Mouse (Mus musculus) kidney, adult 18-20 months (tissue): ENCODE data around the gene Timm9.
A peak's percentile ranks its signal among the peaks of the same experiment; 100 is the strongest.

ENCODE experiments used
- DNase-seq: peaks from one replicate; pipeline ENCODE4 v3.0.0; 2021

Timm9 gene

DNA sequence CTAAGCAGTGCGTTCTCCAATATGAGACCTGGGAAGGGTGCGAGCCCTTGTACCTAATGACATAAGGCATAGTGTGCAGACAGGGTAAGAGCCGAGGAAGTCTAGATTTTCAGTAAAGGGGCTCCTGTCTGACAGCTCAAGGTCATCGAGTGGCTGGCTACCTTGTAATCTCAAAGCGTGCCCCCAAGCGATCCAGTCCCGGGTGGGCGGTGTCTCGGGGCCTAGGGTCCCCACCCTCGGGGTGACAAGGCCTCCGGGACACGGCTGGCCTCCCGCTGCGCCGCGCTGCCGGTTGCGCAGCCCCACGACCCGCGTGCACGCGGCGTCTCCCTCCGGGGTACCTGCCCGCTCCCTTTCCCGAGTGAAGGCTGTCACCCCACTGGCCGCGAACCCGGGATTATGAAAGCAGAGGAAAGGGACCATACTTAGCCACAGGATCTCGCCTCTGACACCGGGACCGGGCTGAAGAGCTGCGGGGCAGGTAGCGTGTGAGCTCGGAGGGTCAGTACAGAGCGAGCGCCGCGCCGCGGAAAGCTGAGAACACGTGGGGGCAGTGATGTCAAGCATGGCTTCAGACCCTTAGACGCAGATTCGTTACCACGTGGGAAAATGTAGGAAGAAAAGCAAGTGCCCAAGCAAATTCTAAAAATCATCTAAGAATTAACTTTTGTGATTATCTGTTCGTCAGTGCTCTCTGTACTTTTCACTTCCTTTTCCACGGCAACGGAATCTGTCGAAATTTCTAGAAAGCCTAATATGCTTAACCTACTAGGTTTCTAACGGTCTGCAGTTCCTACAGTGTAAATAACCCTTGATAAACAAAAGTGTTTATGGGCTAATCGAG is at the start of gene Timm9, which contains the start of gene 2700049A03Rik:
Timm9 (minus strand) TSS at position 555 of the 844 bp plus-strand sequence.
2700049A03Rik (plus strand) TSS at position 719 of the 844 bp plus-strand sequence.
- peak; percentile 87 for DNase-seq

DNA sequence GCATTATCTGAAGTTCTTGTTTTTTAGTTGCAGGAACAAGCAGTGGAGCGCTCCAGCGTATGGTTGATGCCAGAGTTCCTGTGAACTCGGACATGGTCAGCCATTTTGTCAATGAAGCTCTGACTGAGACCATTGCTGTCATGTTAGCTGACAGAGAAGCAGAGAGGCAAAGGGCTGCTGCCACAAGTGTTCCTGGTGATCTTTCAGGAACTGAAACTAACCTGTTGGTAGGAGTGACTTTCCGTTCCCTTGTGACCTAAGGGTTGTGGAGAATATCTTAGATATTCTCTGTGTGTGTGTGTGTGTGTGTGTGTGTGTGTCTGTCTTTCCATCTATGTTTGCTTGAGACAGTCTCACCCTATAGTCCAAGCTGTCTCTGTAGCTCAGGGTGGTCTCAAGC is 47.9 kb upstream of the Timm9 start:
- no peak for DNase-seq

- no peak for DNase-seq
These were observed 47.3 kb upstream of the Timm9 start for GRCm38 (mm10) chr12:71183736-71184135.

DNA sequence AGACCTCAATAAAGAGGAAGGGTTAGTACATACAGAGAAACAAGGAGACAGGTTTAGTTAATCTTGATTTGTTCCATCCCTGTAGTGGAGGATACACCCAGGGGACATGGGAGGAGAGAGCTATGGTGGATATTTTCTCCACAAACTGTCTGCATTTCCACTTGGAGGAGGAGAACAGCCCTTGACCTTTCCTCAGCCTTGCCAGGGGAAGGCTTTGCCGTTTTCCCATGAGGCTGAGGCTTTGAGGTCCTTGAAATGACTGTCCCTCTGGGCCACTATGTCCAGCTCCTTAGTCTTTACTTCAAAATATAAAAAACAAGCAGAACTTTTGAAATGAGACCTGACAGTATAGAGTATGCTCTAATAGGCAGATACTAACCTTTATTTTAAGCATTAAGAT is 33.4 kb upstream of the Timm9 start:
- no peak for DNase-seq

- DNase-seq = no peak
These were observed 27.9 kb upstream of the Timm9 start for GRCm38 (mm10) chr12:71164410-71164809.

GRCm38 (mm10) chr12:71157974-71158373 is 21.5 kb upstream of the Timm9 start:
- no peak for DNase-seq

DNA sequence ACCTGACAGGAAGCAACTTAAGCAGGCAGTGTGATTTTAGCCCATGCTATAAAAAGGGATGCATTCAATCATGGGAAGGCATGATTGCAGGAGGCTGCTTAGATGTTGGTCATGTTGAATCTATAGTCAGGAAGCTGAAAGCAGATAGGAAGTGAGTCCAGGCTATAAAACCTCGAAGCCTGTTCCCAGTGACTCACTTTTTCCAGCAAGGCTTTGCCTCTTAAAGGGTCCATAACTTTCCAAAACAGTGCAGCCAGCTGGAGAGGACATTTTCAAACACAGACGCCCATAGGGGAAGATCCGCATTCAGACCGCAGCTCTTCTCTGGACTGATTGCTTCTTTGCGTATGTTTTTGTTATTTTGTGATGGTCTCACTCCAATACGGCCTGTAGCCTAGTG is 18.5 kb upstream of the Timm9 start:
- DNase-seq = no peak

DNA sequence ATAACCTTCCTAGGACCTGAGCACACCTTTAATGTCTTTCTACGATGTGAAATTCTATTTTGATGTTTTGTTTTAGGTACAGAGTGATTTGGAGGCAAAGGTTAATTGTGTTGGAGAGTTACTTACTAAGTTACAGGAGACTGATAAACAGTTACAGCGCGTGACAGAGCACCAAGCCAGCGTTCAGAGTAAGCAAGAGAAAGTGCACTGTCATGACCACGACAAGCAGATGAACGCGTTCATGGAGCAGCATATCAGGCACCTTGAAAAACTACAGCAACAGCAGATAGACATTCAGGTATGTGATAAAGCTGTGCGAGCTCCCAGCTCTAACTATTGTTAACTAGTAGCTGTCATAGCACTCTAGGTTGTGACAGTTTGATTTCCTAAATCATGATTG is 13.7 kb upstream of the Timm9 start:
- DNase-seq = no peak

GRCm38 (mm10) chr12:71149456-71149855 is 13.0 kb upstream of the Timm9 start:
- DNase-seq = no peak

- DNase-seq = no peak
These were observed 12.3 kb upstream of the Timm9 start for GRCm38 (mm10) chr12:71148801-71149200.

- DNase-seq = peak; percentile 51
These were observed 11.2 kb upstream of the Timm9 start for GRCm38 (mm10) chr12:71147641-71148040.

DNA sequence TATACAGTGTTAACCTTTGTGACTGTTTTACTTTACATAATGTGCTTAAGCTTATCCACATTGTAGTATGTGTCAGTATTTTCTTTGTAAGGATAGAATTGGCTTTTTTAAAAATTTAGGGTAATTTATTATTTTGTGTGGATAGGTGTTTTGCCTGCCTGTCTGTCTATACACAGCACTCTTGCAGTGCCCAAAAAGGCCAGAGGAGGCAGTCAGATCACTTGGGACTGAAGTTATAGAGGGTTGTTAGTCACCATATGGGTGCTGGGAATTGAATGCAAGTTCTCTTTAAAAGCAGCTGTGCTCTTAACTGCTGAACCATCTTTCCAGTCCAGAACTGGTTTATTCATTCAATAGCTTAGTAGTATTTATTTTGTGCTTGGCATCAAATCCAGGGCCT is 4.7 kb upstream of the Timm9 start:
- no peak for DNase-seq

GRCm38 (mm10) chr12:71139258-71139828 is 2.9 kb upstream of the Timm9 start:
- DNase-seq = no peak

DNA sequence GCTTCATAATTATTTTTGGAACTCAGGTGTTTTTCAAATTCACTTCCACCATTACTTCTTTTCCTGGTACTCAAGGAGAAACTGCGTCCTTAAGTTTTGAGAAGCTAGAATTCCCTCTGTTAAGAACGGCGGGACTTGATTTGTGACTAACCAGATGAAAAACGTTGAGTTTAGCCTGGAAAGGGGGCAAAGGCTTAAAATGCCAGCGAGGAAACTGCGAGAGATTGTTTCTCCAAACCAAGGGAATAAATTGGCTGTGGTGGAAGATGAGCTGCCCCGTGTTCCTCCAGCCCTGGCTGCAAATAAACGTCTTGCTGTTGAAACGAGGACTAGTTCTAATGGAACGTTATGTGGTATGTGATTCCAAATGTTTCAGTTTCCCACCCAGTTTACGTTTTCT is 1.2 kb upstream of the Timm9 start:
- DNase-seq = no peak

GRCm38 (mm10) chr12:71136974-71137491 is 549 bp upstream of the Timm9 start:
- DNase-seq = peak; percentile 84

DNA sequence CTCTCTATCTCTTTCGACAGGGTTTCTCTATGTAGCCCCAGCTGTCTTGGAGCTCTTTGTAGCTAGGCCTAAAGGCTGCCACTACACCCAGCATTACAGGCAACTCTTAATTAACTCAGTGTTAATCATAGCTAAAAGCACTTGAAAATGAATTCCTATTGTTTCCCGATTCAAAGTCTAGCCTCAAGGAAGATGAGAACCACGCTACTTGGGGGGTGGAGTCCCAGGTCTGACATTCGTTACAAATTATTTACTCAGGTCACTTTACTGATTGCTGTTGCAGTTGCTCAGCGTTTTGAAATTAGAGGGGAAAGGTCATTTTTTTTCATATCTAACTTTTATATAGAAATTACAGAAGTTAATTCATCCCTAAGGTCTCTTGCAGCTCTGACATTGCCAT is 903 bp downstream of the Timm9 start:
- no peak for DNase-seq

- no peak for DNase-seq
These were observed 13.2 kb downstream of the Timm9 start for GRCm38 (mm10) chr12:71123286-71123685.

DNA sequence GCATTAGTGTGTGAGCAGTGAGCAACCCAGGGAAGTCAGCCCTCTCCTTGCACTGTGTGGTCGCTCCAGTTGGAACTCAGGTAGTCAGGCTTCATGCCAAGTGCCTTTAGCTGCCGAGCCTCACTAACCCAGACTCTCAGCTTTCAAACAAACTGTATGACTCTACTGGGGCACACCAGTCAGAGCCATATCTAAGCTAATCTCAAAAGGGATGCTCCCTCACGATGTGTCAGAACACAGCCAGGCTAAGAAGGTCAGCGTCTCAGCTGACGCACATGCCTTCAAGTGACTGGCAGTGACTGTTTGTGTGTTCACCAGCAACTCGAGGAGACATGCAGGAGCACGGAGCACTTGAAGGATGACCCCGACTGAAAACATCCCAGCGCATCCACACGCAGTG is 13.8 kb downstream of the Timm9 start:
- DNase-seq = no peak

DNA sequence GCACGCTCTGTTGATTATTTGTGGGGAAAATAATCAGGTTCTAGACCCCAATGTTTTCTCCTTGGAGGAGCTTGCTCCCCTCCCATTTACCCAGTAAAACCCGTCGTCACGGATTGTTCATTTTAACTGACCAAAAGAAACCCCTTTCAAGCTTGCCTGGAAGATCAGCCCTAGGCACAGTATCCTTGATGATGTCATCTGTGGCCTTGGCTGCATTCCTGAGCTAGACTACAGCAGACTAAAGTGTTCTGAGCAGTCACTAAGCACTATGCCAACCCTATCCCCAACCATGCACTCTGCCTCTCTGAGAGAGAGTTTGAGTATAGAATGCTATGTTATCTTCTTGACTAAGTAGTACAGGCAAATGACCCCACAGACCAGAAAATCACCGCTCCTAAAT is 20.1 kb downstream of the Timm9 start:
- DNase-seq = no peak

DNA sequence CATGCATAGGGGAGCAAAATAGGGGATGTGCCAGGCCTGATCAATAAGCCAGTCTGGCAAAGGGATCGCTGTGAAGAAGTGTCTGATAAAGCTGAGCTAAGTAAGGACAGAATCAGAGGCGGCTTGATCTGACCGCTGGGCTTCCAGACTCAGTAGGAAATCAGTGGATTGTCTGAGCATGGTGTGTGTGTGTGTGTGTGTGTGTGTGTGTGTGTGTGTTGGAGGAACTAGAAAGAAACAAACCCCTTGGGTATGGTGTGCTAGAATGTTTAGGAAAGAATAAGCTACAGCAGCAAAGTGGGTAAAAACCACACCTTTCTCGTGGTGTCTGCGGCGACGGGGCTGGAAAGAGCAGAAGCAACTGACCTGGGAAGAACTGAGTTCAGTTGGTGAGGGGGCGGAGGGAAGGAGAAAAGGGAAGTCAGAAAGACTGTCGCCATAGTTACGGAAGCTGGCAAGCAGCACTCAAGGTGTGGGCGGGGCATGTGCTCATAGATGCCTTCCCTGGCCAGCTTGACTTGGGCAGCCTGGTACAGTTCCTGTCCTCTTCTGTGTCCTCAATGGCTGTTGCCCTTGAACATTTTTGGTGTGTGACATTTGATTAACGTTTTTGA is 22.7 kb downstream of the Timm9 start:
- DNase-seq = peak; percentile 50

GRCm38 (mm10) chr12:71113074-71113473 is 23.4 kb downstream of the Timm9 start:
- DNase-seq = no peak

- DNase-seq = peak; percentile 69
These were observed 25.2 kb downstream of the Timm9 start, which contains the start of gene Tomm20l for GRCm38 (mm10) chr12:71111331-71111730. Tomm20l (plus strand) TSS chr12:71111428.

DNA sequence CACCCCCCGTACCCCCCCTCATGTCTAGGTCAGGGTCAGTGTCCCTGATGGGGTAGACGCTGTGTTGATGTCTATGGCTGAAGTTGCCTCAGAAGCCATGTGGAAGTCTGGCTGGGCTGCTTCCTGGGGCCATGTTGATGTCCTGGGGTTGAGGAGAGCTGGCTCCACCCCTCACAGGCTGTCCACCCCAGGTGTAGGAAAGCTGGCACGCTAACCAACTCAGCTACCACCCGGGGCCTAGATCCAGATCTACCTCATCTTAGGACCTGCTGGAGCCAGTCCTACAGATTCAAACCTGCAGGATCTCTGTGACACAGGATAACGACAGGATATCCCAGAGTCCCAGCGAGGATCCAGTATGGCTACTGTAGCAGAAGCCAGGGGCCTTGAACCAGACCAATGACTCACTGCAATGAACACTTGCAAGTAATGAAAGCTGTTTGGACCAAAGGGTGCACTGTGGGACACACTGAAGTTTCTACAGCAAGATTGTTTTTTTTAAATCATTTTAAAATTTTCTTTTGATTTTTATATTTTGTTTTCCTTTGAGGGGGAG is 29.2 kb downstream of the Timm9 start:
- DNase-seq = no peak
